Mouse (Mus musculus) liver, postnatal 0 days (tissue): Measurements from ENCODE around the gene Shc3. TPM values are rescaled to one million over a fixed set of nuclear protein-coding genes. Genes with fewer than 3 reads are reported as not detected.

Experiments
- ATAC-seq: fragments of 200-750 bp; cut with Nextera tagmentation; 2 replicates; pipeline ENCODE4 v1.8.0; 2017; ENCODE audit warnings: mild to moderate bottlenecking, moderate library complexity
- DNase-seq: peaks from one replicate; pipeline ENCODE4 v3.0.0-alpha.2; 2016
- H3K27ac ChIP-seq: fragments of 300-500 bp; sonication (generic); 2 replicates; pipeline ENCODE4 v1.5.1; 2014; ENCODE audit warnings: antibody characterized with exemption, moderate library complexity, mild to moderate bottlenecking, low read depth
- H3K27me3 ChIP-seq: fragments of 300-500 bp; sonication (generic); 2 replicates; pipeline ENCODE4 v1.6.1; 2014; ENCODE audit warnings: low read length, control low read depth, mixed read lengths; ENCODE audit not compliant: insufficient read depth
- H3K36me3 ChIP-seq: fragments of 300-500 bp; sonication (generic); replicated peaks from 2 replicates; pipeline ENCODE4 v1.6.1; 2014; ENCODE audit warnings: mild to moderate bottlenecking, control low read depth, low read length, moderate library complexity, mixed read lengths; ENCODE audit not compliant: insufficient read depth
- H3K4me1 ChIP-seq: fragments of 300-500 bp; sonication (generic); 2 replicates; pipeline ENCODE4 v1.6.1; 2014; ENCODE audit warnings: antibody characterized with exemption, mild to moderate bottlenecking, control low read depth; ENCODE audit not compliant: insufficient read depth
- H3K4me2 ChIP-seq: fragments of 300-500 bp; sonication (generic); 2 replicates; pipeline ENCODE4 v1.6.1; 2014; ENCODE audit warnings: low read depth, mild to moderate bottlenecking, low read length, moderate library complexity, mixed read lengths
- H3K4me3 ChIP-seq: fragments of 300-500 bp; sonication (generic); 2 replicates; pipeline ENCODE4 v1.5.1; 2014; ENCODE audit warnings: low read depth, low read length
- H3K9ac ChIP-seq: fragments of 300-500 bp; sonication (generic); replicated peaks from 2 replicates; pipeline ENCODE4 v1.6.1; 2014; ENCODE audit warnings: mild to moderate bottlenecking, moderate library complexity
- H3K9me3 ChIP-seq: fragments of 300-500 bp; sonication (generic); 2 replicates; pipeline ENCODE4 v1.6.1; 2016; ENCODE audit warnings: mild to moderate bottlenecking, control low read depth, low read length, mixed read lengths
- CTCF ChIP-seq: sonication (generic); IDR thresholded peaks from 2 replicates; pipeline ENCODE4 v1.5.1; 2016; ENCODE audit warnings: antibody characterized with exemption, low read depth
- EP300 ChIP-seq: IDR thresholded peaks from 2 replicates; pipeline ENCODE4 v1.6.1; 2016; ENCODE audit warnings: antibody characterized with exemption, low read depth, mild to moderate bottlenecking
- WGBS: fragments of 180-500 bp; shearing (Covaris S2); extraction: QIAGEN DNeasy Blood & Tissue Kit; methylation state at CpG from one replicate; pipeline ENCODE4 v1.1.7; 2014; ENCODE audit not compliant: insufficient replicate concordance; 5-methylcytosine and 5-hydroxymethylcytosine counted together
- polyA plus RNA-seq: library from polyadenylated mRNA; unstranded; fragments of >200 nt; fragmentation: Nextera tagmentation; extraction: Ambion mirVana; gene quantifications from 2 replicates; pipeline ENCODE4 v1.2.1, GENCODE M21; 2015

The Shc3 gene
- polyA plus RNA-seq, 1 experiment from 2014 or later: 0.07 TPM

DNA sequence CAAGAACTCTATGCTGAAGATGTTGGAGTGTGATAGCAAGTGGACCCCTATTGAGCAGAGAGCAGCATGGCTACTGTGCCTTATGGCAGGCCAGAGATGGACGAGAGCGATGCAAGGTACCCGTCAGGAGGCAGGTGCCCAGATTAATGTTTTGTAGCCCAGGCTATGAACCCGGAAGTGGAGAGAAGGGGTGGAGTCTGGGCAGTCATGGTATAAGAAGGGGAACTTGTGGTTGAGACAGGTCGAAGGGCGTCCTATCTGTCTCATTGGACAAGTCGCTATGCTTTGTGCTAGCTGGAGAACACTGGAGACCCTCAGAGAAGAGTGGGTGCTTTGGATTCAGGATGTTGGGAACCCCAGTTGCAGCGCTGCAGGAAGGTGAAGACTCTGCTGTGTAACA lies 30.9 kb upstream of the Shc3 start:
- no peak for ATAC-seq

GRCm38 (mm10) chr13:51598063-51598462 lies 28.8 kb upstream of the Shc3 start:
- H3K27ac ChIP-seq: no peak overlapping the region
- H3K9ac ChIP-seq: no peak overlapping the region
- H3K4me1 ChIP-seq: no peaks in the 10 kb centered on the region
- no peak overlapping the region for H3K4me3 ChIP-seq
- H3K36me3 ChIP-seq: no peaks in the 10 kb centered on the region
- peaks cover 12% of the 10 kb centered on the region for H3K27me3 ChIP-seq
- 22% methylated on average over 2 of the region's 2 CpGs for WGBS
- DNase-seq (no peak), ATAC-seq (no peak)
- no peak overlapping the region for H3K4me2 ChIP-seq
- H3K9me3 ChIP-seq: no peaks in the 10 kb centered on the region
- TF ChIP-seq EP300 (no peak), CTCF (no peak)

More for the DNA sequence above, 30.9 kb upstream of the Shc3 start:
- H3K9ac ChIP-seq: no peak overlapping the region
- no peak overlapping the region for H3K4me2 ChIP-seq
- WGBS: 61% methylated on average over 8 of the region's 8 CpGs
- no peak for DNase-seq
- no peak overlapping the region for H3K4me3 ChIP-seq
- no peaks in the 10 kb centered on the region for H3K36me3 ChIP-seq
- H3K27ac ChIP-seq: no peak overlapping the region
- H3K9me3 ChIP-seq: no peaks in the 10 kb centered on the region
- 0 out of 2 replicates have a peak, but pooled peaks cover 4% of the 10 kb centered on the region for H3K27me3 ChIP-seq
- no peaks in the 10 kb centered on the region for H3K4me1 ChIP-seq
- TF ChIP-seq CTCF (no peak), EP300 (no peak)

GRCm38 (mm10) chr13:51595404-51595803 lies 26.2 kb upstream of the Shc3 start:
- Histone ChIP-seq H3K9ac (no peak overlapping the region), H3K4me2 (no peak overlapping the region), H3K27me3 (peaks cover 15% of the 10 kb centered on the region), H3K27ac (no peak overlapping the region), H3K9me3 (no peaks in the 10 kb centered on the region), H3K4me3 (no peak overlapping the region), H3K4me1 (no peaks in the 10 kb centered on the region), H3K36me3 (no peaks in the 10 kb centered on the region)
- TF ChIP-seq CTCF (no peak), EP300 (no peak)
- no peak for DNase-seq
- no peak for ATAC-seq
- WGBS: 45% methylated on average over 11 of the region's 11 CpGs

GRCm38 (mm10) chr13:51594656-51595311 lies 25.6 kb upstream of the Shc3 start:
- 2% methylated on average over 36 of the region's 36 CpGs for whole genome bisulfite sequencing
- Histone ChIP-seq H3K36me3 (no peaks in the 10 kb centered on the region), H3K27ac (no peak overlapping the region), H3K27me3 (peaks cover 15% of the 10 kb centered on the region), H3K4me3 (no peak overlapping the region), H3K4me1 (no peaks in the 10 kb centered on the region), H3K9ac (no peak overlapping the region), H3K9me3 (no peaks in the 10 kb centered on the region), H3K4me2 (peak overlapping the region; percentile 9; the same call in 1 of the 2 replicates)
- no peak for TF ChIP-seq EP300
- no peak for TF ChIP-seq CTCF
- ATAC-seq (no peak), DNase-seq (no peak)

DNA sequence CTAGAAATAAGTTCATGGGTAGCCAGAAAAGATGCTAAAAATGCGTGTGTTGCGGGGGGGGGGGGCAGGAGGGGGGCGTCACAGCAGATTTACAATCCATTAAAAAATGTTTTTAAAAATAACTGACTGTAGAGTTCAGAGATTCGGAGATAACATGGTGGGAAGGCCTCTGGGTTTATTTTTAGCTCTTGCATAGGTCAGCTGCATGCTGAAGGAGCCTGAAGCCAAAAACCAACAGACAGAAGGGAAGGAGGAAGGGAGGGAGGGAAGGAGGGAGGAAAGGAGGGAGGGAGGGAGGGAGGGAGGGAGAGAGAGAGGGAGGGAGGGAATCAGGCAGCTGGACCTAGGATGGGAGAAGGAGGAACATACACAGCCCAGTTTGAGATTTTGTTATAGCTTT lies 18.8 kb upstream of the Shc3 start:
- no peak for DNase-seq

GRCm38 (mm10) chr13:51582204-51582603 lies 13.0 kb upstream of the Shc3 start:
- ATAC-seq: no peak
- Histone ChIP-seq H3K9me3 (no peaks in the 10 kb centered on the region), H3K4me3 (no peak overlapping the region), H3K27me3 (no peaks in the 10 kb centered on the region), H3K4me1 (no peaks in the 10 kb centered on the region), H3K27ac (no peak overlapping the region), H3K36me3 (no peaks in the 10 kb centered on the region), H3K4me2 (no peak overlapping the region), H3K9ac (no peak overlapping the region)
- 35% methylated on average over 2 of the region's 2 CpGs for WGBS
- DNase-seq: no peak
- TF ChIP-seq CTCF (no peak), EP300 (no peak)

More for the DNA sequence above, 18.8 kb upstream of the Shc3 start:
- Histone ChIP-seq H3K36me3 (no peaks in the 10 kb centered on the region), H3K4me1 (no peaks in the 10 kb centered on the region), H3K9ac (no peak overlapping the region), H3K27me3 (0 out of 2 replicates have a peak, but pooled peaks cover 3% of the 10 kb centered on the region), H3K4me3 (no peak overlapping the region), H3K27ac (no peak overlapping the region), H3K9me3 (no peaks in the 10 kb centered on the region), H3K4me2 (no peak overlapping the region)
- no peak for ATAC-seq
- TF ChIP-seq EP300 (no peak), CTCF (no peak)
- WGBS: 53% methylated on average over 4 of the region's 4 CpGs
